Mouse (Mus musculus) liver, embryonic 16.5 days (tissue): ENCODE results near the gene Tap1. TPM values are rescaled to one million over a fixed set of nuclear protein-coding genes. Genes with fewer than 3 reads are reported as not detected.

ENCODE experiments used
- ATAC-seq: fragments of 200-750 bp; cut with Nextera tagmentation; 2 replicates; pipeline ENCODE4 v1.8.0; 2017; ENCODE audit warnings: low read depth, mild to moderate bottlenecking, moderate number of reproducible peaks, moderate library complexity
- H3K27ac ChIP-seq: fragments of 300-500 bp; sonication (generic); 2 replicates; pipeline ENCODE4 v1.5.1; 2014; ENCODE audit warnings: mild to moderate bottlenecking, low read length
- H3K27me3 ChIP-seq: fragments of 300-500 bp; sonication (generic); 2 replicates; pipeline ENCODE4 v1.6.1; 2014; ENCODE audit warnings: low read depth, low read length, mixed read lengths; ENCODE audit not compliant: control insufficient read depth, insufficient read depth
- H3K36me3 ChIP-seq: fragments of 300-500 bp; sonication (generic); 2 replicates; pipeline ENCODE4 v1.6.1; 2014; ENCODE audit warnings: mild to moderate bottlenecking; ENCODE audit not compliant: control insufficient read depth, insufficient read depth
- H3K4me1 ChIP-seq: fragments of 300-500 bp; sonication (generic); 2 replicates; pipeline ENCODE4 v1.6.1; 2014; ENCODE audit warnings: low read depth, low read length, mixed read lengths; ENCODE audit not compliant: control insufficient read depth
- H3K4me2 ChIP-seq: fragments of 300-500 bp; sonication (generic); 2 replicates; pipeline ENCODE4 v1.6.1; 2014; ENCODE audit warnings: low read depth, low read length, mixed read lengths
- H3K4me3 ChIP-seq: fragments of 300-500 bp; sonication (generic); 2 replicates; pipeline ENCODE4 v1.5.1; 2014; ENCODE audit warnings: low read depth, mild to moderate bottlenecking, low read length
- H3K9ac ChIP-seq: fragments of 300-500 bp; sonication (generic); 2 replicates; pipeline ENCODE4 v1.6.1; 2014; ENCODE audit warnings: low read depth, low read length
- H3K9me3 ChIP-seq: fragments of 300-500 bp; sonication (generic); replicated peaks from 2 replicates; pipeline ENCODE4 v1.6.1; 2016; ENCODE audit warnings: low read length; ENCODE audit not compliant: control insufficient read depth
- WGBS: fragments of 180-500 bp; shearing (Covaris S2); extraction: QIAGEN DNeasy Blood & Tissue Kit; methylation state at CpG from one replicate; pipeline ENCODE4 v1.1.7; 2014; ENCODE audit not compliant: insufficient replicate concordance; 5-methylcytosine and 5-hydroxymethylcytosine counted together
- polyA plus RNA-seq: library from polyadenylated mRNA; unstranded; fragments of >200 nt; fragmentation: Nextera tagmentation; extraction: Ambion mirVana; gene quantifications from 2 replicates; pipeline ENCODE4 v1.2.1, GENCODE M21; 2015

The Tap1 gene
- polyA plus RNA-seq, 1 experiment from 2014 or later = 4.2 TPM

GRCm38 (mm10) chr17:34205746-34206176 lies 18.4 kb downstream of the Tap1 start:
- peak overlapping the region; percentile 95 for H3K4me2 ChIP-seq
- H3K9me3 ChIP-seq = no peaks in the 10 kb centered on the region
- H3K27ac ChIP-seq = peak overlapping the region; percentile 60
- H3K4me1 ChIP-seq = peaks cover 20% of the 10 kb centered on the region
- H3K9ac ChIP-seq = peak overlapping the region; percentile 84
- peak; percentile 25; the same call in 1 of the 2 replicates for ATAC-seq
- H3K4me3 ChIP-seq = peak overlapping the region; percentile 85
- no peaks in the 10 kb centered on the region for H3K27me3 ChIP-seq
- no peaks in the 10 kb centered on the region for H3K36me3 ChIP-seq
- 10% methylated on average over 9 of the region's 9 CpGs for WGBS

- whole genome bisulfite sequencing = 74% methylated on average over 5 of the region's 5 CpGs
Observed at GRCm38 (mm10) chr17:34206731-34207130, 19.4 kb downstream of the Tap1 start.

DNA sequence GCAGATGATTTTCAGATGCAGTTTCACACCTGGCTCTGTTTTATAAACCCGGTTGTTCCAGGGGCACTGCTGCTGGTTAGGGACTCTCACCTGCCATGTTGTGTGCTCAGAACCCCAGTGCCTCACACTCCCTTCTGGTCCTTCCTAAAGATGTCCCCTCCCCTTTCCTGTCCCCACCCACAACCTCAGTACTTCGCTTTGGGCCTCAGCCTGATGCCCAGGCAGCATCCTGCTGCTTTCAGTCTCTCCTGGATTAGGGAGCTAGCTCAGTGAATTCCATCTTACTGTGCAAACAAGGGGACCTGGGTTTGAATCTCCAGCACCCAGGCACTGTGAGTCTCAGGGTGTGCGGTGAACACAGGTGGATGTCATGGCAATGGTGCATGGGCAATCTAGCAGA lies 20.1 kb downstream of the Tap1 start:
- H3K27me3 ChIP-seq = no peaks in the 10 kb centered on the region
- H3K4me3 ChIP-seq = no peak overlapping the region
- peaks cover 21% of the 10 kb centered on the region for H3K4me1 ChIP-seq
- no peaks in the 10 kb centered on the region for H3K9me3 ChIP-seq
- no peak overlapping the region for H3K9ac ChIP-seq
- no peak for ATAC-seq
- no peaks in the 10 kb centered on the region for H3K36me3 ChIP-seq
- 53% methylated on average over 3 of the region's 3 CpGs for WGBS
- no peak overlapping the region for H3K27ac ChIP-seq
- H3K4me2 ChIP-seq = no peak overlapping the region

More at GRCm38 (mm10) chr17:34206731-34207130, 19.4 kb downstream of the Tap1 start:
- Histone ChIP-seq H3K4me3 (no peak overlapping the region), H3K36me3 (no peaks in the 10 kb centered on the region), H3K27ac (no peak overlapping the region), H3K4me2 (no peak overlapping the region), H3K9ac (no peak overlapping the region), H3K27me3 (no peaks in the 10 kb centered on the region), H3K4me1 (peaks cover 21% of the 10 kb centered on the region), H3K9me3 (no peaks in the 10 kb centered on the region)
- ATAC-seq = no peak

DNA sequence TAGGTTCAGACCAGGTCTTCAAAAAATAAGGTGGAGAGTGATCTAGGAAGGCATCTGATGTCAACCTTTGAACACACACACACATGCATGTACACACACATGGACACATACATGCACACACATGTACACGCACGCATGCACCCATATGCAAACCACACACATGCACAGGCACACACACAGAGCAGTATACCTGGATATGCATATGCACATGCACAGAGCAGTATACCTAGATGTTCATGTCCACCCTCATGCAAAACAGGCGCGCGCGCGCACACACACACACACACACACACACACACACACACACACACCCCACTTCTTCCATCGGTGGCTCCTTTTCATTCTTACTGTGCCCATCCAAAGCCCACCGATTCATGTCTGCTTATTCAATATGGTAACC lies 20.5 kb downstream of the Tap1 start:
- Histone ChIP-seq H3K9me3 (no peaks in the 10 kb centered on the region), H3K4me3 (no peak overlapping the region), H3K36me3 (no peaks in the 10 kb centered on the region), H3K4me1 (peaks cover 21% of the 10 kb centered on the region), H3K9ac (no peak overlapping the region), H3K27me3 (no peaks in the 10 kb centered on the region), H3K4me2 (no peak overlapping the region), H3K27ac (no peak overlapping the region)
- no peak for ATAC-seq
- 85% methylated on average over 9 of the region's 9 CpGs for WGBS

DNA sequence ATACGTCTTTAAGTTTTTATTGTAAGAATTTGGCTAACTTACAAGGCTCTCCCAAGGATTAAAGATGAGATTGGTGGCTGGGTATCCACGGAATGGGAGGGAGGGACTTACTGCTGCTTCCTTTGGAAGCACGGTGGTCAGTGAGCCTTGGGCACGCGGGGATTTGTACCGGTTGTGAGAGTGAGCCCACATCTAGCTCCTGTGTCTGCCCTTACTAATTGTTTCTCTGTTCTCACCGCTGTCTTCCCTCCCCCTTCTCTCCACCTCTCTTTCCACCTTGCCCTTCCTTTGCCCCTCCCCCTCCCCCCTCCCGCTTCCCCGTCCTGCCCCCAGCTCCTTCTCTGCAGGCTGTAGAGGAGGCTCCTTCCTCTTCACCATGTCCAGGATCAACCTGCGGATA lies 21.1 kb downstream of the Tap1 start:
- Histone ChIP-seq H3K9me3 (no peaks in the 10 kb centered on the region), H3K4me1 (peaks cover 21% of the 10 kb centered on the region), H3K4me3 (no peak overlapping the region), H3K4me2 (no peak overlapping the region), H3K9ac (no peak overlapping the region), H3K27me3 (no peaks in the 10 kb centered on the region), H3K36me3 (no peaks in the 10 kb centered on the region), H3K27ac (no peak overlapping the region)
- no peak for ATAC-seq
- WGBS = 33% methylated on average over 10 of the region's 10 CpGs

GRCm38 (mm10) chr17:34209680-34210079 lies 22.3 kb downstream of the Tap1 start:
- no peak for ATAC-seq
- no peaks in the 10 kb centered on the region for H3K36me3 ChIP-seq
- H3K4me3 ChIP-seq = no peak overlapping the region
- H3K9ac ChIP-seq = no peak overlapping the region
- peaks cover 17% of the 10 kb centered on the region for H3K4me1 ChIP-seq
- H3K27ac ChIP-seq = no peak overlapping the region
- no peaks in the 10 kb centered on the region; the same call in 1 of the 2 replicates for H3K27me3 ChIP-seq
- no peak overlapping the region for H3K4me2 ChIP-seq
- H3K9me3 ChIP-seq = no peaks in the 10 kb centered on the region
- WGBS = 60% methylated on average over 3 of the region's 3 CpGs

- ATAC-seq = peak; percentile 79
- WGBS = 10% methylated on average over 3 of the region's 3 CpGs
- Histone ChIP-seq H3K4me2 (no peak overlapping the region), H3K36me3 (no peaks in the 10 kb centered on the region), H3K27me3 (no peaks in the 10 kb centered on the region; the same call in 1 of the 2 replicates), H3K27ac (no peak overlapping the region; the same call in 1 of the 2 replicates), H3K4me3 (no peak overlapping the region), H3K4me1 (peaks cover 9% of the 10 kb centered on the region), H3K9me3 (no peaks in the 10 kb centered on the region), H3K9ac (no peak overlapping the region)
Observed at GRCm38 (mm10) chr17:34210599-34210998, 23.2 kb downstream of the Tap1 start.

- Histone ChIP-seq H3K27me3 (no peaks in the 10 kb centered on the region; the same call in 1 of the 2 replicates), H3K4me2 (no peak overlapping the region), H3K4me1 (peaks cover 7% of the 10 kb centered on the region), H3K9me3 (no peaks in the 10 kb centered on the region), H3K9ac (no peak overlapping the region), H3K4me3 (no peak overlapping the region), H3K36me3 (no peaks in the 10 kb centered on the region), H3K27ac (no peak overlapping the region)
- WGBS = 29% methylated on average over 23 of the region's 23 CpGs
- ATAC-seq = no peak
Observed at GRCm38 (mm10) chr17:34211746-34212365, 24.5 kb downstream of the Tap1 start.

DNA sequence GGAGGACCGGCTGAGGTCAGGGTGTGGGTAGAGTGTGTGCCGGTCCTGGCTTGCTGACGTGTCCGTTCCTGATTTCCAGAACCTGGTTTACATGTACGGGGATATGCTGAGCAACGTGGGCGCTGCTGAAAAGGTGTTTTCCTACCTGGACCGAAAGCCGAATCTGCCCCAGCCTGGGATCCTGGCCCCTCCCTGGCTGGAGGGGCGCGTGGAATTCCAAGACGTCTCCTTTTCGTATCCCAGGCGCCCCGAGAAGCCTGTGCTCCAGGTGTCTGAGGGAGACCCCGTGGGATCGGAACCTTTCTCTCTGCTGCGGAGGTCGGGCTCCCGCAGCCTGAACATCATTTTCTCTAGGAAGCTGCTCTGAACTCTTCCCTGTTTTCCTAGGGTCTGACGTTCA lies 26.6 kb downstream of the Tap1 start:
- no peaks in the 10 kb centered on the region; the same call in 1 of the 2 replicates for H3K27me3 ChIP-seq
- H3K36me3 ChIP-seq = no peaks in the 10 kb centered on the region
- WGBS = 81% methylated on average over 21 of the region's 21 CpGs
- H3K9ac ChIP-seq = no peak overlapping the region
- H3K4me2 ChIP-seq = no peak overlapping the region
- no peak overlapping the region for H3K4me3 ChIP-seq
- no peaks in the 10 kb centered on the region for H3K9me3 ChIP-seq
- H3K27ac ChIP-seq = no peak overlapping the region
- no peak for ATAC-seq
- peaks cover 7% of the 10 kb centered on the region for H3K4me1 ChIP-seq
